31 mouse cellular contexts compared by ENCODE assay signal in genomic region chr5:76947142-76947541, GRCm38 (mm10). TPM values are rescaled to one million over a fixed set of nuclear protein-coding genes. Genes with fewer than 3 reads are reported as not detected.
DNase-seq lines count a peak whose midpoint lies in the region; ATAC-seq and TF ChIP-seq lines count a peak whose summit lies in the region.
"Had no signal": no experiment of that assay in that cellular context is flagged by ENCODE, and none has a peak within 500 bp of the region (broad histone marks: within the 10 kb centered on the region; RNA-seq: fewer than 3 reads in every experiment).

No protein-coding gene starts in this region.

- peak overlapping the region; percentile 59 for H3K27ac ChIP-seq in heart, embryonic 10.5 days
- peak overlapping the region; percentile 31; the same call in 1 of the 2 replicates for H3K27ac ChIP-seq in kidney, postnatal 0 days
- H3K27ac ChIP-seq in kidney, embryonic 16.5 days (ENCODE audit: low read length) = no peak overlapping the region
- no peak overlapping the region for H3K27ac ChIP-seq in CH12.LX (ENCODE audit: insufficient read depth, low read depth)
- H3K27ac ChIP-seq in heart, embryonic 14.5 days (replicated peaks in 1 of 2; ENCODE audit: control insufficient read depth in 1 of 2, insufficient read depth in 1 of 2, low read depth in 2 of 2, low read length in 2 of 2) = peak overlapping the region; percentile 17 to 78
- H3K27ac ChIP-seq: embryonic facial prominence, embryonic 10.5 days; forebrain, embryonic 15.5 days; hindbrain, embryonic 10.5 days; intestine, embryonic 15.5 days; liver, embryonic 15.5 days; midbrain, embryonic 10.5 days; neural tube, embryonic 13.5 days had no signal

- peaks cover 13% of the 10 kb centered on the region for H3K36me3 ChIP-seq in heart, embryonic 10.5 days
- no peaks in the 10 kb centered on the region for H3K36me3 ChIP-seq in kidney, postnatal 0 days (ENCODE audit: insufficient read depth, low read length)
- peaks cover 5% of the 10 kb centered on the region; the same call in 1 of the 2 replicates for H3K36me3 ChIP-seq in kidney, embryonic 16.5 days (ENCODE audit: insufficient read depth, low read length)
- peaks cover 2 to 41% of the 10 kb centered on the region in 2 experiments for H3K36me3 ChIP-seq in CH12.LX (replicated peaks in 1 of 2; ENCODE audit: control insufficient read depth in 1 of 2, insufficient read depth in 1 of 2, low read length in 1 of 2)
- H3K36me3 ChIP-seq in heart, embryonic 14.5 days (ENCODE audit: control insufficient read depth, insufficient read depth, low read length) = no peaks in the 10 kb centered on the region
- H3K36me3 ChIP-seq: forebrain, embryonic 15.5 days; intestine, embryonic 15.5 days; neural tube, embryonic 13.5 days had no signal

- H3K4me3 ChIP-seq in heart, embryonic 10.5 days = no peak overlapping the region; the same call in 1 of the 2 replicates
- no peak overlapping the region for H3K4me3 ChIP-seq in kidney, postnatal 0 days (replicated peaks; ENCODE audit: low read depth, low read length)
- H3K4me3 ChIP-seq in kidney, embryonic 16.5 days (ENCODE audit: low read length) = no peak overlapping the region
- peak overlapping the region in 1 of 3 experiments; percentile 19 for H3K4me3 ChIP-seq in CH12.LX (replicated peaks in 1 of 3; ENCODE audit: low read depth in 2 of 3, low read length in 2 of 3, poor library complexity in 1 of 3)
- no peak overlapping the region for H3K4me3 ChIP-seq in heart, embryonic 14.5 days (ENCODE audit: control insufficient read depth in 1 of 2, insufficient read depth in 1 of 2, low read depth in 1 of 2, low read length in 2 of 2)
- H3K4me3 ChIP-seq: embryonic facial prominence, embryonic 10.5 days; forebrain, embryonic 15.5 days; hindbrain, embryonic 10.5 days; intestine, embryonic 15.5 days; liver, embryonic 15.5 days; midbrain, embryonic 10.5 days; myocyte; neural tube, embryonic 13.5 days had no signal

- peaks cover 35% of the 10 kb centered on the region for H3K4me1 ChIP-seq in heart, embryonic 10.5 days
- H3K4me1 ChIP-seq in kidney, postnatal 0 days (replicated peaks; ENCODE audit: insufficient read depth, low read length) = peaks cover 10% of the 10 kb centered on the region; the same call in 1 of the 2 replicates
- H3K4me1 ChIP-seq in kidney, embryonic 16.5 days (ENCODE audit: insufficient read depth, low read length) = peaks cover 35% of the 10 kb centered on the region
- peaks cover 14 to 56% of the 10 kb centered on the region in 2 experiments; a peak in 3 of 4 replicates for H3K4me1 ChIP-seq in CH12.LX (ENCODE audit: control insufficient read depth in 1 of 2, insufficient read depth in 2 of 2)
- peaks cover 11 to 42% of the 10 kb centered on the region in 2 experiments for H3K4me1 ChIP-seq in heart, embryonic 14.5 days (ENCODE audit: control insufficient read depth in 2 of 2, insufficient read depth in 2 of 2, low read length in 2 of 2)

- peaks cover 83% of the 10 kb centered on the region for H3K79me2 ChIP-seq in CH12.LX (replicated peaks; ENCODE audit: control insufficient read depth, extremely low read depth, insufficient read depth, poor library complexity, severe bottlenecking)

- no peaks in the 10 kb centered on the region for H3K27me3 ChIP-seq in heart, embryonic 10.5 days (ENCODE audit: insufficient read depth, poor library complexity, severe bottlenecking)
- no peaks in the 10 kb centered on the region for H3K27me3 ChIP-seq in kidney, postnatal 0 days (ENCODE audit: insufficient read depth, low read length)
- no peaks in the 10 kb centered on the region for H3K27me3 ChIP-seq in kidney, embryonic 16.5 days (ENCODE audit: insufficient read depth, low read length)
- no peaks in the 10 kb centered on the region for H3K27me3 ChIP-seq in CH12.LX (replicated peaks)
- H3K27me3 ChIP-seq in heart, embryonic 14.5 days (ENCODE audit: control insufficient read depth, insufficient read depth, low read length) = no peaks in the 10 kb centered on the region
- H3K27me3 ChIP-seq: forebrain, embryonic 15.5 days; intestine, embryonic 15.5 days; liver, embryonic 15.5 days; neural tube, embryonic 13.5 days had no signal

- no peak overlapping the region for H3K4me2 ChIP-seq in kidney, postnatal 0 days (ENCODE audit: low read length)
- H3K4me2 ChIP-seq in kidney, embryonic 16.5 days (replicated peaks; ENCODE audit: low read depth, low read length) = no peak overlapping the region
- peak overlapping the region; percentile 90 for H3K4me2 ChIP-seq in CH12.LX (ENCODE audit: insufficient read depth, low read depth, poor library complexity, severe bottlenecking)
- no peak overlapping the region for H3K4me2 ChIP-seq in heart, embryonic 14.5 days (ENCODE audit: low read length)
- H3K4me2 ChIP-seq: forebrain, embryonic 15.5 days; intestine, embryonic 15.5 days; neural tube, embryonic 13.5 days had no signal

- dilution Hi-C loops in CH12.LX (cut with MboI; ENCODE audit: extremely low pct_ligation_motif_present, extremely low pct_unique_long_range_greater_than_20kb, low sequenced_read_pairs) = no loop called here

- no peaks in the 10 kb centered on the region for H3K9me3 ChIP-seq in heart, embryonic 10.5 days
- H3K9me3 ChIP-seq in kidney, postnatal 0 days (replicated peaks; ENCODE audit: low read length) = no peaks in the 10 kb centered on the region
- H3K9me3 ChIP-seq in kidney, embryonic 16.5 days (ENCODE audit: low read length) = no peaks in the 10 kb centered on the region
- no peaks in the 10 kb centered on the region for H3K9me3 ChIP-seq in CH12.LX (replicated peaks; ENCODE audit: low read length)
- no peaks in the 10 kb centered on the region for H3K9me3 ChIP-seq in heart, embryonic 14.5 days (ENCODE audit: control insufficient read depth, low read length)
- H3K9me3 ChIP-seq: embryonic facial prominence, embryonic 10.5 days; forebrain, embryonic 15.5 days; hindbrain, embryonic 10.5 days; intestine, embryonic 15.5 days; liver, embryonic 15.5 days; neural tube, embryonic 13.5 days had no signal

- TF ChIP-seq CTCF in kidney, postnatal 0 days (IDR thresholded peaks at IDR 0.05; ENCODE audit: low read depth) = no peak
- no peak for TF ChIP-seq CTCF in CH12.LX (conservative IDR thresholded peaks at IDR 0.05 in 1 of 2, IDR thresholded peaks at IDR 0.05 in 1 of 2; ENCODE audit: low read depth in 2 of 2, low read length in 2 of 2)

- intact Hi-C loops in heart, postnatal 25 days (cut with DNase I) = no loop called here

- TF ChIP-seq RAD21 in CH12.LX (IDR thresholded peaks at IDR 0.05; ENCODE audit: low read depth, low read length) = no peak

- no peak for ATAC-seq in kidney, postnatal 0 days (replicated peaks; ENCODE audit: low FRiP score, low read depth)
- no peak for ATAC-seq in kidney, embryonic 16.5 days (ENCODE audit: low FRiP score, low TSS enrichment)
- ATAC-seq in heart, embryonic 14.5 days (ENCODE audit: insufficient number of reproducible peaks, insufficient read depth, low FRiP score, low read depth) = no peak
- ATAC-seq: activated CD4-positive, CD25-positive, alpha-beta regulatory T cell, adult 4 months; forebrain, embryonic 15.5 days; hindbrain, embryonic 16.5 days; intestine, embryonic 15.5 days; midbrain, embryonic 16.5 days had no signal

- TF ChIP-seq EP300 in CH12.LX (IDR thresholded peaks at IDR 0.05; ENCODE audit: low read length) = no peak

- 75% methylated on average over 4 of the region's 4 CpGs for WGBS in heart, embryonic 10.5 days
- 76% methylated on average over 4 of the region's 4 CpGs for WGBS in kidney, postnatal 0 days
- 83% methylated on average over 4 of the region's 4 CpGs for WGBS in kidney, embryonic 16.5 days
- WGBS in heart, embryonic 14.5 days = 47% methylated on average over 4 of the region's 4 CpGs

- no peak for TF ChIP-seq POLR2A in CH12.LX (IDR thresholded peaks at IDR 0.05; ENCODE audit: low read depth, low read length)

- DNase-seq in heart, embryonic 10.5 days (ENCODE audit: low spot score) = no peak
- DNase-seq in heart, postnatal 25 days (ENCODE audit: low spot score) = no peak
- DNase-seq in kidney, postnatal 0 days (ENCODE audit: low spot score) = no peak
- DNase-seq in CH12.LX (ENCODE audit: extremely low read depth) = no peak
- DNase-seq in layer of hippocampus, adult 8-10 months (ENCODE audit: low spot score in 2 of 2) = no peak
- DNase-seq: adrenal gland, adult 8-10 months; B cell, adult 2 months; cerebellum, adult 11-12 months; cerebellum, postnatal 10 days; gastrocnemius, postnatal 10 days; kidney, postnatal 10 days; lung, postnatal 4 days; thymus, adult 18-20 months; thymus, postnatal 36 days had no signal

- in situ Hi-C loops in CH12.LX (cut with MboI; ENCODE audit: low pct_ligation_motif_present, low pct_unique_long_range_greater_than_20kb, low sequenced_read_pairs) = no loop called here

- H3K9ac ChIP-seq in kidney, postnatal 0 days (ENCODE audit: low read depth, low read length) = no peak overlapping the region
- H3K9ac ChIP-seq in kidney, embryonic 16.5 days (replicated peaks; ENCODE audit: low read length) = no peak overlapping the region
- peak overlapping the region; percentile 47; the same call in 1 of the 2 replicates for H3K9ac ChIP-seq in CH12.LX (ENCODE audit: insufficient read depth, low read depth)
- no peak overlapping the region for H3K9ac ChIP-seq in heart, embryonic 14.5 days (ENCODE audit: low read length)
- H3K9ac ChIP-seq: forebrain, embryonic 15.5 days; intestine, embryonic 15.5 days; liver, embryonic 15.5 days; neural tube, embryonic 13.5 days had no signal

RNA-seq across cellular contexts. Expression of gene Paics, which starts 4.0 kb away (rescaled TPM):
- 309 and 341 TPM in 2 replicates for polyA plus RNA-seq in heart, embryonic 10.5 days (2016; fragmentation: Nextera tagmentation; extraction: Ambion mirVana)
- 100 to 1,000 TPM; 138 to 159 TPM for total RNA-seq in heart, postnatal 25 days (2021)
- 252 and 279 TPM in 2 replicates for polyA plus RNA-seq in kidney, postnatal 0 days (2015; fragmentation: Nextera tagmentation; extraction: Ambion mirVana)
- 349 and 353 TPM in 2 replicates for polyA plus RNA-seq in kidney, embryonic 16.5 days (2015; fragmentation: Nextera tagmentation; extraction: Ambion mirVana)
- total RNA-seq in CH12.LX (2012; rRNA removed) (274 and 275 TPM in 2 replicates), CH12.LX (2014; rRNA removed) (440 and 496 TPM in 2 replicates)
- 259 and 322 TPM in 2 replicates for polyA plus RNA-seq in CH12.LX (2012; ENCODE audit: insufficient read length, low read depth)
- polyA plus RNA-seq in heart, embryonic 14.5 days (2014; fragmentation: Nextera tagmentation; extraction: Ambion mirVana) = 231 and 234 TPM in 2 replicates
- 100 to 1,000 TPM in 1 of 4 experiments, 10 to 100 TPM in 3; 92.1 to 101 (median 97.4) TPM for total RNA-seq in layer of hippocampus, adult 8-10 months (2022)

RNA-seq across cellular contexts. Expression of gene Ppat, which starts 4.2 kb away (rescaled TPM):
- 47.4 and 54.9 TPM in 2 replicates for polyA plus RNA-seq in heart, embryonic 10.5 days (2016; fragmentation: Nextera tagmentation; extraction: Ambion mirVana)
- total RNA-seq in heart, postnatal 25 days (2021) = 10 to 100 TPM; 12.2 to 15.5 TPM
- polyA plus RNA-seq in kidney, postnatal 0 days (2015; fragmentation: Nextera tagmentation; extraction: Ambion mirVana) = 35.9 and 37.6 TPM in 2 replicates
- 42.0 and 42.4 TPM in 2 replicates for polyA plus RNA-seq in kidney, embryonic 16.5 days (2015; fragmentation: Nextera tagmentation; extraction: Ambion mirVana)
- 65.8 and 88.2 TPM in 2 replicates for total RNA-seq in CH12.LX (2012; rRNA removed)
- total RNA-seq in CH12.LX (2014; rRNA removed) = 156 and 162 TPM in 2 replicates
- polyA plus RNA-seq in CH12.LX (2012; ENCODE audit: insufficient read length, low read depth) = 118 and 125 TPM in 2 replicates
- polyA plus RNA-seq in heart, embryonic 14.5 days (2014; fragmentation: Nextera tagmentation; extraction: Ambion mirVana) = 23.8 and 26.4 TPM in 2 replicates
- total RNA-seq in layer of hippocampus, adult 8-10 months (2022) = 10 to 100 TPM; 14.9 to 16.8 (median 16.1) TPM

RNA-seq across cellular contexts. Expression of gene Srp72, which starts 27.3 kb away (rescaled TPM):
- polyA plus RNA-seq in heart, embryonic 10.5 days (2016; fragmentation: Nextera tagmentation; extraction: Ambion mirVana) = 53.2 and 69.3 TPM in 2 replicates
- total RNA-seq in heart, postnatal 25 days (2021) = 10 to 100 TPM; 52.7 to 59.6 TPM
- 70.0 and 79.5 TPM in 2 replicates for polyA plus RNA-seq in kidney, postnatal 0 days (2015; fragmentation: Nextera tagmentation; extraction: Ambion mirVana)
- polyA plus RNA-seq in kidney, embryonic 16.5 days (2015; fragmentation: Nextera tagmentation; extraction: Ambion mirVana) = 98.0 and 104 TPM in 2 replicates
- total RNA-seq in CH12.LX (2012; rRNA removed) = 73.6 and 77.4 TPM in 2 replicates
- total RNA-seq in CH12.LX (2014; rRNA removed) = 85.2 and 88.9 TPM in 2 replicates
- 148 and 171 TPM in 2 replicates for polyA plus RNA-seq in CH12.LX (2012; ENCODE audit: insufficient read length, low read depth)
- polyA plus RNA-seq in heart, embryonic 14.5 days (2014; fragmentation: Nextera tagmentation; extraction: Ambion mirVana) = 49.8 and 53.7 TPM in 2 replicates
- 100 to 1,000 TPM; 101 to 116 (median 107) TPM for total RNA-seq in layer of hippocampus, adult 8-10 months (2022)

RNA-seq across cellular contexts. Expression of gene Aasdh, which starts 41.8 kb away (rescaled TPM):
- polyA plus RNA-seq in heart, embryonic 10.5 days (2016; fragmentation: Nextera tagmentation; extraction: Ambion mirVana) = 14.8 and 21.3 TPM in 2 replicates
- total RNA-seq in heart, postnatal 25 days (2021) = 10 to 100 TPM; 14.4 to 15.4 TPM
- 10.6 and 11.0 TPM in 2 replicates for polyA plus RNA-seq in kidney, postnatal 0 days (2015; fragmentation: Nextera tagmentation; extraction: Ambion mirVana)
- polyA plus RNA-seq in kidney, embryonic 16.5 days (2015; fragmentation: Nextera tagmentation; extraction: Ambion mirVana) = 18.2 and 22.4 TPM in 2 replicates
- 18.4 and 20.9 TPM in 2 replicates for total RNA-seq in CH12.LX (2012; rRNA removed)
- total RNA-seq in CH12.LX (2014; rRNA removed) = 21.4 and 24.2 TPM in 2 replicates
- polyA plus RNA-seq in CH12.LX (2012; ENCODE audit: insufficient read length, low read depth) = 20.5 and 21.0 TPM in 2 replicates
- polyA plus RNA-seq in heart, embryonic 14.5 days (2014; fragmentation: Nextera tagmentation; extraction: Ambion mirVana) = 17.8 and 19.1 TPM in 2 replicates
- 10 to 100 TPM; 27.3 to 35.6 (median 30.3) TPM for total RNA-seq in layer of hippocampus, adult 8-10 months (2022)

RNA-seq across cellular contexts. Expression of gene Arl9, which starts 56.7 kb away (rescaled TPM):
- 0.45 TPM in 1 of 2 replicates, not detected in the other for polyA plus RNA-seq in heart, embryonic 10.5 days (2016; fragmentation: Nextera tagmentation; extraction: Ambion mirVana)
- total RNA-seq in heart, postnatal 25 days (2021) = not detected
- not detected in 2 replicates for polyA plus RNA-seq in kidney, postnatal 0 days (2015; fragmentation: Nextera tagmentation; extraction: Ambion mirVana)
- polyA plus RNA-seq in kidney, embryonic 16.5 days (2015; fragmentation: Nextera tagmentation; extraction: Ambion mirVana) = not detected in 2 replicates
- total RNA-seq in CH12.LX (2012; rRNA removed) (0.38 TPM in 1 of 2 replicates, not detected in the other), CH12.LX (2014; rRNA removed) (1.4 TPM in 1 of 2 replicates, not detected in the other)
- polyA plus RNA-seq in CH12.LX (2012; ENCODE audit: insufficient read length, low read depth) = 2.2 and 2.6 TPM in 2 replicates
- polyA plus RNA-seq in heart, embryonic 14.5 days (2014; fragmentation: Nextera tagmentation; extraction: Ambion mirVana) = not detected in 2 replicates
- total RNA-seq in layer of hippocampus, adult 8-10 months (2022) = under 1 TPM in 1 of 4 experiments, not detected in 3; 0.80 TPM
- total RNA-seq: adrenal gland, adult 8-10 months; gastrocnemius, postnatal 10 days; layer of hippocampus, postnatal 14 days had no signal
- polyA plus RNA-seq: activated CD4-positive, CD25-positive, alpha-beta regulatory T cell, adult 4 months; cortical plate, adult 2 months; forebrain, embryonic 15.5 days; hindbrain, embryonic 10.5 days; hindbrain, embryonic 16.5 days; limb, embryonic 11.5 days; liver, embryonic 15.5 days; midbrain, embryonic 10.5 days; midbrain, embryonic 16.5 days; myocyte; neural tube, embryonic 13.5 days; spleen, adult 2 months had no signal

Comparison
In these comparisons a context has a peak if more than half of its experiments do, and no peak if none do; other contexts are left out.
1. H3K27ac ChIP-seq: peak in heart, embryonic 10.5 days (single experiment), kidney, postnatal 0 days (single experiment) and heart, embryonic 14.5 days (2 of 2); none in kidney, embryonic 16.5 days (single experiment) and CH12.LX (single experiment).